Mouse (Mus musculus): ENCODE measurements around the gene Mgat5. TPM values are rescaled to one million over a fixed set of nuclear protein-coding genes. Genes with fewer than 3 reads are reported as not detected.
A peak's percentile ranks its signal among the peaks of the same experiment; 100 is the strongest.

Mgat5 gene
- polyA plus RNA-seq, 1 experiment, result 30.5 TPM

- H3K4me3 ChIP-seq (replicated peaks; ENCODE audit: insufficient read depth, low read depth, low read length), result no peak overlapping the region
- no peak for TF ChIP-seq CTCF (IDR thresholded peaks at IDR 0.05; ENCODE audit: borderline replicate concordance, insufficient read depth, low read depth, low read length)
- no peak for TF ChIP-seq POLR2A (IDR thresholded peaks at IDR 0.05; ENCODE audit: borderline replicate concordance, insufficient read depth, low read length)
- H3K27ac ChIP-seq (ENCODE audit: insufficient read depth, low read length), result no peak overlapping the region
- 91% methylated on average over 7 of the region's 7 CpGs for WGBS
- H3K27me3 ChIP-seq (ENCODE audit: control insufficient read depth, insufficient read depth, low read length), result no peaks in the 10 kb centered on the region
- H3K4me1 ChIP-seq (ENCODE audit: control insufficient read depth, insufficient read depth, low read length), result peaks cover 5% of the 10 kb centered on the region; the same call in 1 of the 2 replicates
- DNase-seq, result no peak
Measured at GRCm38 (mm10) chr1:127318486-127318885, 113.7 kb downstream of the Mgat5 start.

- Histone ChIP-seq H3K27ac (ENCODE audit: insufficient read depth, low read length) (no peak overlapping the region), H3K27me3 (ENCODE audit: control insufficient read depth, insufficient read depth, low read length) (no peaks in the 10 kb centered on the region), H3K4me1 (ENCODE audit: control insufficient read depth, insufficient read depth, low read length) (0 out of 2 replicates have a peak, but pooled peaks cover 5% of the 10 kb centered on the region), H3K4me3 (replicated peaks; ENCODE audit: insufficient read depth, low read depth, low read length) (no peak overlapping the region)
- DNase-seq, result no peak
- WGBS, result 85% methylated on average over 6 of the region's 6 CpGs
- TF ChIP-seq CTCF (IDR thresholded peaks at IDR 0.05; ENCODE audit: borderline replicate concordance, insufficient read depth, low read depth, low read length) (no peak), POLR2A (IDR thresholded peaks at IDR 0.05; ENCODE audit: borderline replicate concordance, insufficient read depth, low read length) (no peak)
Measured at GRCm38 (mm10) chr1:127319768-127320167, 115.0 kb downstream of the Mgat5 start.

- WGBS, result 94% methylated on average over 10 of the region's 10 CpGs
- DNase-seq, result no peak
- TF ChIP-seq CTCF (IDR thresholded peaks at IDR 0.05; ENCODE audit: borderline replicate concordance, insufficient read depth, low read depth, low read length) (no peak), POLR2A (IDR thresholded peaks at IDR 0.05; ENCODE audit: borderline replicate concordance, insufficient read depth, low read length) (no peak)
- H3K27me3 ChIP-seq (ENCODE audit: control insufficient read depth, insufficient read depth, low read length), result no peaks in the 10 kb centered on the region
- no peak overlapping the region for H3K4me3 ChIP-seq (replicated peaks; ENCODE audit: insufficient read depth, low read depth, low read length)
- H3K27ac ChIP-seq (ENCODE audit: insufficient read depth, low read length), result no peak overlapping the region
- H3K4me1 ChIP-seq (ENCODE audit: control insufficient read depth, insufficient read depth, low read length), result 0 out of 2 replicates have a peak, but pooled peaks cover 5% of the 10 kb centered on the region
Measured at GRCm38 (mm10) chr1:127320956-127321355, 116.1 kb downstream of the Mgat5 start.

- H3K27ac ChIP-seq (ENCODE audit: insufficient read depth, low read length), result no peak overlapping the region
- H3K4me3 ChIP-seq (replicated peaks; ENCODE audit: insufficient read depth, low read depth, low read length), result no peak overlapping the region
- H3K27me3 ChIP-seq (ENCODE audit: control insufficient read depth, insufficient read depth, low read length), result no peaks in the 10 kb centered on the region
- no peak for DNase-seq
- TF ChIP-seq CTCF (IDR thresholded peaks at IDR 0.05; ENCODE audit: borderline replicate concordance, insufficient read depth, low read depth, low read length) (no peak), POLR2A (IDR thresholded peaks at IDR 0.05; ENCODE audit: borderline replicate concordance, insufficient read depth, low read length) (no peak)
- 79% methylated on average over 3 of the region's 3 CpGs for WGBS
- 0 out of 2 replicates have a peak, but pooled peaks cover 4% of the 10 kb centered on the region for H3K4me1 ChIP-seq (ENCODE audit: control insufficient read depth, insufficient read depth, low read length)
Measured at GRCm38 (mm10) chr1:127321638-127322037, 116.8 kb downstream of the Mgat5 start.

GRCm38 (mm10) chr1:127322169-127322805 is 117.5 kb downstream of the Mgat5 start:
- WGBS, result 41% methylated on average over 5 of the region's 5 CpGs
- no peak for DNase-seq
- Histone ChIP-seq H3K27ac (ENCODE audit: insufficient read depth, low read length) (no peak overlapping the region), H3K4me3 (replicated peaks; ENCODE audit: insufficient read depth, low read depth, low read length) (no peak overlapping the region), H3K4me1 (ENCODE audit: control insufficient read depth, insufficient read depth, low read length) (no peaks in the 10 kb centered on the region), H3K27me3 (ENCODE audit: control insufficient read depth, insufficient read depth, low read length) (no peaks in the 10 kb centered on the region)
- TF ChIP-seq CTCF (IDR thresholded peaks at IDR 0.05; ENCODE audit: borderline replicate concordance, insufficient read depth, low read depth, low read length), result no peak
- TF ChIP-seq POLR2A (IDR thresholded peaks at IDR 0.05; ENCODE audit: borderline replicate concordance, insufficient read depth, low read length), result no peak

- Histone ChIP-seq H3K27me3 (ENCODE audit: control insufficient read depth, insufficient read depth, low read length) (no peaks in the 10 kb centered on the region), H3K27ac (ENCODE audit: insufficient read depth, low read length) (no peak overlapping the region), H3K4me1 (ENCODE audit: control insufficient read depth, insufficient read depth, low read length) (no peaks in the 10 kb centered on the region), H3K4me3 (replicated peaks; ENCODE audit: insufficient read depth, low read depth, low read length) (no peak overlapping the region)
- WGBS, result 86% methylated on average over 8 of the region's 8 CpGs
- TF ChIP-seq CTCF (IDR thresholded peaks at IDR 0.05; ENCODE audit: borderline replicate concordance, insufficient read depth, low read depth, low read length) (no peak), POLR2A (IDR thresholded peaks at IDR 0.05; ENCODE audit: borderline replicate concordance, insufficient read depth, low read length) (no peak)
- DNase-seq, result no peak
Measured at GRCm38 (mm10) chr1:127325601-127326198, 120.9 kb downstream of the Mgat5 start.

- H3K4me1 ChIP-seq (ENCODE audit: control insufficient read depth, insufficient read depth, low read length), result no peaks in the 10 kb centered on the region
- no peak overlapping the region for H3K27ac ChIP-seq (ENCODE audit: insufficient read depth, low read length)
- H3K4me3 ChIP-seq (replicated peaks; ENCODE audit: insufficient read depth, low read depth, low read length), result no peak overlapping the region
- WGBS, result 86% methylated on average over 6 of the region's 6 CpGs
- no peak for DNase-seq
- TF ChIP-seq CTCF (IDR thresholded peaks at IDR 0.05; ENCODE audit: borderline replicate concordance, insufficient read depth, low read depth, low read length), result no peak
- TF ChIP-seq POLR2A (IDR thresholded peaks at IDR 0.05; ENCODE audit: borderline replicate concordance, insufficient read depth, low read length), result no peak
- H3K27me3 ChIP-seq (ENCODE audit: control insufficient read depth, insufficient read depth, low read length), result no peaks in the 10 kb centered on the region
Measured at GRCm38 (mm10) chr1:127327773-127328172, 123.0 kb downstream of the Mgat5 start.

GRCm38 (mm10) chr1:127328354-127328875 is 123.6 kb downstream of the Mgat5 start:
- Histone ChIP-seq H3K4me1 (ENCODE audit: control insufficient read depth, insufficient read depth, low read length) (no peaks in the 10 kb centered on the region), H3K4me3 (replicated peaks; ENCODE audit: insufficient read depth, low read depth, low read length) (no peak overlapping the region), H3K27ac (ENCODE audit: insufficient read depth, low read length) (no peak overlapping the region), H3K27me3 (ENCODE audit: control insufficient read depth, insufficient read depth, low read length) (no peaks in the 10 kb centered on the region)
- TF ChIP-seq POLR2A (IDR thresholded peaks at IDR 0.05; ENCODE audit: borderline replicate concordance, insufficient read depth, low read length), result no peak
- no peak for TF ChIP-seq CTCF (IDR thresholded peaks at IDR 0.05; ENCODE audit: borderline replicate concordance, insufficient read depth, low read depth, low read length)
- 55% methylated on average over 5 of the region's 5 CpGs for WGBS
- peak in 1 of 2 experiments; percentile 38 for DNase-seq
